Mouse (Mus musculus): ENCODE data around the gene Fam76a.

The Fam76a gene

DNA sequence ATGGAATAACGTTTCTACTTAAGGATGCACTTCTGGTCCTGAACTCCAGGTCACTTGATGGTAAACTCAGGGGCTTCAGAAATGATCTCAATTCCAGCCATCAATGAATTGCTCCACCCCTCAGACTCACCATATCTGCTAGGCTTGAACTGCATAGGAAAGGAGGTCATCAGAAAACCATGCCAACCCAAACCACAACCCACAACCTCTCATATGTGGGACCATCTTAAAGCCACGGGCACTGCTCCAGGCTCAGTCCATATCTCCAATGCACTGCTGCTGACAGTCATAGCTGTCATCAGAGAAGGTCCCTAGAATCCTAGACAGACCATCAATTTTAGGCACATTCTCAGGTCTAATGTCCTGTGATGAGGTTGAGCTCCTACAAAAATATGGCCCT lies 18.3 kb downstream of the Fam76a start:
- in situ Hi-C loops (cut with MboI, MseI) = no loop called here

DNA sequence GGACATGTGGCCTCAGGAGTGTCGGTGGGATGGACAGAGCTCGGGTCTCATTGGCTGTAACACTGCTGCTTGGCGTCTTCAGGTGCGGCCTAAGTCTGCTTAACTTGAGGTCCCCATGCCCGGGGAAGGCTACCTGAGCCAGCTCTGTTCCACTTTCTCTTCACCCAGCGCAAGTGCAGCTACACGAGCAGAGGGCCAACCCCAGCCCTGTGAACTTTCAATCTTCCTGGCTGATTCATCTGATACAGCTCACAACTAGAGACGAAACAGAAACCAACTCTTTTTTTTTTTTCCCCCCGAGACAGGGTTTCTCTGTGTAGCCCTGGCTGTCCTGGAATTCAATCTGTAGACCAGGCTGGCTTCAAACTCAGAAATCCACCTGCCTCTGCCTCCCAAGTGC lies 24.2 kb downstream of the Fam76a start:
- in situ Hi-C loops (cut with MboI, MseI) = no loop called here

DNA sequence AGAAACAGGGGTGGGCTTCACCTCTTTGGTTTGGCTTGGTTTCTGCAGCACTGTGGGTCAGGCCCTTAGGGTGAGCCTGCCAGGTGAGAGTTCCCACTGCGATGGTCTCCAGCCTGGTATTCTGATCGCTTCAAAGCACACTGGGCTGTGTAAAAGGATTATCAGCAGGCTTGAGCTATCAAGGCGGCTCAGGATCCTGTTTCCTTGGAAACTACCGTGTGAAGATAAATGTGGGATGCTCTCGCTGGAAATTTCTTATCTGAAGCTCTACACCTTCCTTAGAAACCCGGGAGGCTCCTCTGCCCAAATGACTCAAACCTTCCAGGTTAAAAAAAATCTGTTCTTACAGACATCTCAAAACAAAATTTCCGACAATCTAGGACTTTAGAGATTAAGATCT lies 28.0 kb downstream of the Fam76a start:
- in situ Hi-C loops (cut with MboI, MseI) = loop anchor here in 1 of 2 experiments (5.0 kb wide), 1 partner anchor 38 kb away; no protein-coding TSS in a partner anchor

DNA sequence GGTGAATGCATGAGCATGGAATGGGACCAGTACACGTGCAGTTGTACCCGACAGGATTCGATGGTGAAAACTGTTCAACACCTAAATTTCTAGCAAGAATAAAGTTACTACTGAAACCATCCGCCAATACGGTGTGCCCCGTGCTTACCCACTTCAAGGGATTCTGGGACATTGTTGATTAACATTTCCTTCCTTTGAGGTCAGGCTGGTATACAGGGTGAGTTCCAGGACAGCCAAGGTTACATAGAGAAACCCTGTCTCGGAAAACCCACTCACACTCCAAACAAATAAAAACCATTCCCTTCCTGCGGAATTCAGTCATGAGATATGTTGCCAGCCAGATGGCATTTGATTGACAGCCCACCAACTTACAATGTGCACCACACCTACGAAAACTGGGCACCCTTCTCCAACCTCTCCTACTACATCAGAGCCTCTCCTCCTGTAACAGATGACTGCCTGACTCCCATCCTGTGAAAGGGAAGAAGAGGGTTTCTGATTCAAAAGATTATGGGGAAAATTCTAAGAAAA lies 37.4 kb downstream of the Fam76a start:
- in situ Hi-C loops (cut with MboI, MseI) = no loop called here

DNA sequence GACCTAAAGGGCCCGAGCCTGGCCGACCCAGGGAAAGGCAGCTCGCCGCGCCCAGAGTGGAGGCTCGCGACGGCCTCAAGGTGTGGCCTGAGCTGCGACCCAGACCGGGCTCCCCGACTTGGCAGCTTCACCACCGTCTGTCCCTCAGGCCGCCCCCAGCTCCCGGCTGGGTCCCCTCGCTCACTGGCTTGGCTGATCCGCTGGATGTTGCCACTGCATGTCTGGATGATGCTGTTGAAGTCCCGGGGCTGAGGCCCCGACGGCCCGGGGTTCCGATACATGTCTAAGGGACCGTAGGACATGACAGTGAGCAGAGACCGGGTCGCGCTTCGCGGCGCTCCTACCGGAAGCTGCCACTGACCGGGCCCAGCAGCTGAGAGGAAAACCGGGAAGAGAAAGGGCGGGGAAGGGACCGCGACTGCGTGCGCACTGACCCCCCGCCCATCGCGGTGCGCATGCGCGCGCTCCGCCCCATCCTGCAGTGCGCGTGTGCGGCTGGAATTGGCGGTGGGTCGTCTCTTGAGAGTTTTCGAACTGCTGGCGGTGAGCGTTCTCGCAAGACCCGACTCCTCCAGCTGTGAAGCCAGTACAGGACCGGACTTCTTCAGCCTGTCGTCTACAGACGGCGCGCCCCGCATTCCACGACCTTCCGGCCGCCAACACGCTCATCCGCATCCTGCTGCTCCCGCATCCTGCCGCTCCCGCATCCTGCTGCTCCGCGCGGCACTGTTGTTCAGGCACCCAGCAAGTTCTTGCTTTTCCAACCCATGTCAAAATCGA lies 38.1 kb downstream of the Fam76a start, which contains the start of gene Stx12:
Stx12 (minus strand) TSS at position 446 of the 780 bp plus-strand sequence.
- in situ Hi-C loops (cut with MboI, MseI) = no loop called here

DNA sequence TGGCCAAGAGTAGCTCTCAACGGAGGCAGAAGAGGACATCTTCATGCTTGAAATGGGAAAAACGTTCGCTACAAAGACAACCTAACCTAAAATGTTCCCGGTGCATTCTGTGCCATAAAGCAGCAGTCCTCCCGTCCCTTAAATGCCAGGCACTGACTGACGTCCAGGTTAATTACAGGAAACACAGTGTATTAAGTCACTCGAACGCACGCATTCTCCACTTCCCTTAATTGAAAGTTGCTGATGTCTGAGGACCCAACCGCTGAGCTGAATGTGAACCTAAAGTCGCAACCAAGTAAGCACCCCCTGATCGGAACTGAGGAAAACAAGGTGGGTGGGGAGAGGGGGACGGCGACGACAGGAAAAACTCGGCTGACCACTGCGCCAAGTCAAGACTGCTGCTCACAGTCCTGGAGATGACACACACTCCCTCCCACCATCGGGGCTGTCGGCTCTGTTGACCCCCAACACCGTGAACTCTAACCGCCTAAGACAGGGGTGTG lies 38.7 kb downstream of the Fam76a start:
- in situ Hi-C loops (cut with MboI, MseI) = no loop called here

DNA sequence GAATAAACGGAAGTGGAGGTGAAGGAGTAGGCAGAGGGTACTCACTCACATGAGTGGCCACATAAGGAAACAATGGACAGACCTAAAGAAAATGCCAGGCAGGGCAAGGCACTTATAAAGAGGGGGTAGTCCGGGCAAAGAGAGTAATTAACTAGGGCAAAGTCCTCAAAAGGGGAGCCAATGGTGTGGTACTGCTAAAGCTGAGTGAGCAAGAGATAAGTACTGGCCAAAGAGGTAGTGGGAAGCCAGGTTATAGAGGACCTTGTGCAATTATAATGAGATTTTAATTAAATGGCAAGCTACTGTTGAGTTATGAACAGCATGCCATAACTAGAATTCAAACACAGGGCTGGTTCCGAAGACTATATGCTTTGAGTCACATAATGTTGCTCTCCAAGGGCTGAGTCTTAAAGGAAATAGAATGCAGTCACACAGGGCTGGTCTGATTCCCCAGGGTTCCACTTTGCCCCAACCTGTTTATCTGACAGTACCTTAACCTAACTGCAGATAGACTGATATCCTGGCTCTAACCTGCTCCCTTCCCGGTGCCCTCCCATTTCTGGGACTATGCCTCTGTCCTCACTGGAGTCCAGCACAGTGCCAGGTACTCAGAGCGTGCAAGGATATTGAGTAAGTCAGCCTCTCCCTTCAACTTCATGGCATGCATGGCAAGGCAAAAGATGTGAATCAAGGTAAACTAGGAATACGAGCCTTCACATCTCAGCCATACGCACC lies 47.8 kb downstream of the Fam76a start:
- in situ Hi-C loops (cut with MboI, MseI) = no loop called here

DNA sequence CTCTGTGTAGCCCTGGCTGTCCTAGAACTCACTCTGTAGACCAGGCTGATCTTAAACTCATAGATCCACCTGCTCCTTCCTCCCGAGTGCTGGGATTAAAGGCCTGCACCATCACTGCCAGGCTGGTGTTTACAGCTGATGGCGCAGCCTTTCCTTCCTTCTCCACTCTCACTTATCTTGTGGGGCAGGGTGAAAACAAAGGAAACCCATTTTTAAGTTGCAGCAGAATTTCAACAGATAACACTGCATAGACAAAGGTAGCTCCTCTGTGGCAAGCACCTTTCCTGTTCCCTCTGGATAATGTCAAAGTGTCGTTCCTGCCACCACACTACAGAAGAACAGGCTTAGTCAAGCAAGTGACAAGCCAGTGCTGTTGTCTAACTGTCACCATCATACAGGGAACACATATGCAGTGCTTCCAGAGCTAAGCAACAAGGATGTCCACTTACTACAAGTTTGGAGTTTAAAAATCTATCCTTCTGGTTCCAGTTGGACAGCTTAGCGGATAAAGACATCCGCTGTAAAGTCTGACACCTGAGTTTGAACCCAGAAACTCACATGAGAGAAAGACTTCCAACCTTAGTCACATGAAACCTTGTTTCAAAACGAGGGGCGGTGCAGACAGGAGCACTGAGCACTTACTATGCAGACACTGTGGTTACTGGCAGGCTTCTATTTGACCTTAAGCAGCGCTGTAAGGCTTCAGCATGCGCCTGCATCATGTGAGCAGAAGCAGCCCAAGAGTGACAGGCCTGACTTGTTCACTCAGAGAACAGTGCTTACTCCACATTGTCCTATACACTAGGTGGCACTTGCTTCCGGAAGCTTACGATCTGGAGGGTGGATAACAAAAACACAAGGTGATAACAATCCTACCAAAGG lies 48.6 kb downstream of the Fam76a start:
- in situ Hi-C loops (cut with MboI, MseI) = no loop called here

DNA sequence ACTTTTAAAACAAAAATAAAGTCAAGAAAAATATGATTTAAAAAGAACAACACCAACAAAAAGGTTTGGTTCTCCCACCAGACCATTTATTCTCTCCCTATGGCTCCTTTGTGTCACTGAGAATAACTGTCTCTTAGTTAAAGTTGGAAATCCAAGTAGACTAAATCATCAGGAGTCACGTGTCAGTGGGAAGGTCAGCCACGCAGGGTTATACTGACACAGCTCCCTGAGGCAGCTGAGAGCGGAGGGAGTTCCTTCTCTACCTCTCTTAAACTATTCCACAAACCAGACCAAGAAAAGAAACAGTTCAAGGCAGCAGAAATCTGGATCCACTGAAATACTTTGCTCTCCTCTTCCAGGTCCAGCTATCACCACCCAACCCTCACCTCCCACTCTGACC lies 51.2 kb downstream of the Fam76a start:
- in situ Hi-C loops (cut with MboI, MseI) = no loop called here

DNA sequence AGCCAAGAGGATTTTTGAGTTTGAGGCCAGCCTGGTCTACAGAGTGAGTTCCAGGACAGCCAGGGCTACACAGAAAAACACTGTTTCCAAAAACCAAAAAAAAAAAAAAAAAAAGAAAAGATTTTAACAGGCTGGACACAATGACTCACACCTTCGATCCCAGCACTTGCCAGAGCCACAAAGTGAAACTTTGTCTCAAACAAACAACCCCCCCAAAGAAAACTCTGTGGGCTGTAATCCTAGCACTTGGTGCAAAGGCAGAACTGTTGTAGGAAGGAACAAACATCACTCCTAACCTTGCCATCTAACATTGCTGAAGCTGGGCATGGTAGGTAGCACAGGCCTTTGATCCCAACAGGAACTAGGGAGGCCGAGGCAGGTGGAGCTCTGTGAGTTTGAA lies 57.5 kb downstream of the Fam76a start:
- in situ Hi-C loops (cut with MboI, MseI) = no loop called here

DNA sequence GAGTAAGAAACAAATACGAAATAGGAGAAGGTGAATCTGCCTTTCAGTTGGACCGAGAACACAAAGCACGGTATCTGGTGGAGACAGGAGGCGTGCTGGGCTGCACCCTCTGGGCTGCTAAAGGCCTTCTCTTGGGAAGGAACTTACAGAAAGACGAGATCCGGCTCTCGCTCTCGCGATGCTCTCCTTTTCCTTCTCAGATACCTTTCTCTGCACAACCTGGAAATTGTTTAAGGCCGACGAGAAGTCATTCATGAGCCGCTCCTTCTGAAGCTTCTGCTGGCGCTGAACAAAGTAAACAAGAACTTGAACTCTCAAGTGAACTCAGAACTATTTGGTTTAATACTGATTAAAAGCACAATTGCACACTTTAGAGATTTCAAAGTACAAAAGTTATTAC lies 59.3 kb downstream of the Fam76a start:
- in situ Hi-C loops (cut with MboI, MseI) = no loop called here

DNA sequence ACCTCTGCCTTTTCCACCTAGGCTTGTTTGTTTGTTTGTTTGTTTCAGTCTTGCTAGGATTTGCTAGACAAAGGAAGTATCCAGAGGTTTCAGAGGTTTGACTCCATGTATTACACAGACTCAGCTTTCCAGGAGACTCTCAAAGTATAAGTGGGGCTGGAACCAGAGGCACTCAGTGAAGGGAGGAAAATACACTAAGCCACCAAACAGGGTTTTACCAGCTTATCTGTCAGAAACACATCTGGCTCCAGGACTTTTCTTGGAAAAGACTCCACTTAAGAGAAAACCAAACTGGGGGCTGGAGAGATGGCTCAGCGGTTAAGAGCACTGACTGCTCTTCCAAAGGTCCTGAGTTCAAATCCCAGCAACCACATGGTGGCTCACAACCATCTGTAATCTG lies 61.5 kb downstream of the Fam76a start:
- in situ Hi-C loops (cut with MboI, MseI) = no loop called here

Data from T-helper 17 cell (primary cell).